Comparison of ENCODE assay signal across 20 mouse cellular contexts in the genomic region with DNA sequence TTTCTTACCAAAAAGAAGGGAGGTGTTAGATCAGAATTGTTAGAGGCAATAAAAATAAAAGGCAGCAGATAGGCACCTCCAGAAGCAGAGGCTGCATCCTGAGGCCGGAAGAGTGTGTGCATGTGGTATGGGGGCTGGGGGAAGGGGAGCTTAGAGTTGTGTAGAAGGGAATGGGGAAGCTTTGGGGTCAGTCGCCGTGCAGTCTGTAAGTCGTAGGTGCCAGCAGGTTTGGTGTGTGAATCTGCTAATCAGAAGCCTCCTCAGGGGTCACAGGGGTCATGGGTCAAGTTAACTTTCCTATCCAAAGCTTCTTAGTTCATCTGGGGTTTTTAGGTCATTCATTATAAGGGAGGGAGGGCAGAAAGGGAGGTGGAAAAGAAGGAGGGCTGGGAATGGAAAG.
DNase-seq lines count a peak whose midpoint lies in the region; ATAC-seq lines count a peak whose summit lies in the region.
"Had no signal": no experiment of that assay in that cellular context is flagged by ENCODE, and none has a peak within 500 bp of the region (broad histone marks: within the 10 kb centered on the region; RNA-seq: fewer than 3 reads in every experiment).

No protein-coding gene starts in this region.

- H3K4me2 ChIP-seq in heart, embryonic 12.5 days: no peak overlapping the region
- H3K4me2 ChIP-seq in liver, embryonic 11.5 days: no peak overlapping the region
- no peak overlapping the region for H3K4me2 ChIP-seq in liver, embryonic 12.5 days
- H3K4me2 ChIP-seq: hindbrain, embryonic 13.5 days; limb, embryonic 15.5 days; neural tube, embryonic 13.5 days had no signal

- H3K36me3 ChIP-seq in heart, embryonic 12.5 days: no peaks in the 10 kb centered on the region
- no peaks in the 10 kb centered on the region for H3K36me3 ChIP-seq in liver, embryonic 11.5 days (ENCODE audit: control insufficient read depth, insufficient read depth, low read length)
- no peaks in the 10 kb centered on the region for H3K36me3 ChIP-seq in liver, embryonic 12.5 days
- H3K36me3 ChIP-seq: hindbrain, embryonic 13.5 days; limb, embryonic 15.5 days; neural tube, embryonic 13.5 days had no signal

- no peak for ATAC-seq in heart, embryonic 12.5 days (ENCODE audit: insufficient number of reproducible peaks, low FRiP score)
- ATAC-seq in liver, embryonic 11.5 days (replicated peaks; ENCODE audit: low FRiP score): no peak
- no peak for ATAC-seq in liver, embryonic 12.5 days
- ATAC-seq: forebrain, embryonic 14.5 days had no signal

- H3K27me3 ChIP-seq in heart, embryonic 12.5 days (replicated peaks): no peaks in the 10 kb centered on the region
- H3K27me3 ChIP-seq in liver, embryonic 11.5 days (replicated peaks; ENCODE audit: control insufficient read depth, insufficient read depth, low read length): no peaks in the 10 kb centered on the region
- H3K27me3 ChIP-seq in liver, embryonic 12.5 days (replicated peaks): peaks cover 16% of the 10 kb centered on the region; the same call in 1 of the 2 replicates
- H3K27me3 ChIP-seq: hindbrain, embryonic 13.5 days; limb, embryonic 15.5 days; neural tube, embryonic 13.5 days had no signal

- no peak overlapping the region for H3K4me3 ChIP-seq in heart, embryonic 12.5 days
- no peak overlapping the region for H3K4me3 ChIP-seq in liver, embryonic 11.5 days (ENCODE audit: low read depth, low read length)
- no peak overlapping the region for H3K4me3 ChIP-seq in liver, embryonic 12.5 days
- H3K4me3 ChIP-seq: erythroblast, embryonic 14.5 days; heart, adult 2 months; hindbrain, embryonic 13.5 days; limb, embryonic 15.5 days; neural tube, embryonic 13.5 days had no signal

- 37% methylated on average over 4 of the region's 4 CpGs for WGBS in heart, embryonic 12.5 days
- 21% methylated on average over 4 of the region's 4 CpGs for WGBS in liver, embryonic 11.5 days
- WGBS in liver, embryonic 12.5 days (ENCODE audit: insufficient replicate concordance): 14% methylated on average over 4 of the region's 4 CpGs

- peak overlapping the region; percentile 96; the same call in 1 of the 2 replicates for H3K27ac ChIP-seq in heart, embryonic 12.5 days (ENCODE audit: poor library complexity, severe bottlenecking)
- peak overlapping the region; percentile 57; the same call in 1 of the 2 replicates for H3K27ac ChIP-seq in liver, embryonic 11.5 days (ENCODE audit: low read depth, low read length)
- no peak overlapping the region for H3K27ac ChIP-seq in liver, embryonic 12.5 days
- H3K27ac ChIP-seq: heart, adult 2 months; hindbrain, embryonic 13.5 days; neural tube, embryonic 13.5 days had no signal

- peaks cover 38% of the 10 kb centered on the region for H3K4me1 ChIP-seq in heart, embryonic 12.5 days (replicated peaks)
- peaks cover 20% of the 10 kb centered on the region for H3K4me1 ChIP-seq in liver, embryonic 11.5 days (replicated peaks; ENCODE audit: control insufficient read depth, insufficient read depth, low read length)
- peaks cover 27% of the 10 kb centered on the region for H3K4me1 ChIP-seq in liver, embryonic 12.5 days
- H3K4me1 ChIP-seq: neural tube, embryonic 13.5 days had no signal

- no peak for DNase-seq in heart, postnatal 10 days
- DNase-seq in liver, embryonic 11.5 days (ENCODE audit: low spot score): no peak
- DNase-seq in thymus, postnatal 4 days: peak; percentile 10
- DNase-seq in thymus, adult 18-20 months: no peak
- peak; percentile 32 for DNase-seq in yolk sac, embryonic 10.5 days (ENCODE audit: low spot score)
- DNase-seq in gastrocnemius, adult 8-10 months (ENCODE audit: low spot score in 2 of 2): no peak
- DNase-seq: adrenal gland, postnatal 10 days; cerebellum, adult 11 months; cerebellum, postnatal 14 days; heart, adult 2 months; lung, postnatal 14 days; right cerebral cortex, postnatal 14 days; thymus, adult 2 months had no signal

- H3K9me3 ChIP-seq in heart, embryonic 12.5 days (replicated peaks): no peaks in the 10 kb centered on the region
- no peaks in the 10 kb centered on the region for H3K9me3 ChIP-seq in liver, embryonic 11.5 days (ENCODE audit: control insufficient read depth, low read length)
- no peaks in the 10 kb centered on the region for H3K9me3 ChIP-seq in liver, embryonic 12.5 days (replicated peaks)
- H3K9me3 ChIP-seq: hindbrain, embryonic 13.5 days; limb, embryonic 15.5 days; neural tube, embryonic 13.5 days had no signal

- H3K9ac ChIP-seq in heart, embryonic 12.5 days: no peak overlapping the region
- H3K9ac ChIP-seq in liver, embryonic 11.5 days (ENCODE audit: low read depth, low read length): no peak overlapping the region
- no peak overlapping the region for H3K9ac ChIP-seq in liver, embryonic 12.5 days
- H3K9ac ChIP-seq: hindbrain, embryonic 13.5 days; limb, embryonic 15.5 days; neural tube, embryonic 13.5 days had no signal

- intact Hi-C loops in heart, postnatal 10 days (cut with DNase I): loop anchor here (2.0 kb wide), 1 partner anchor 21 kb away; no protein-coding TSS in a partner anchor

Comparison
In these comparisons a context has a peak if more than half of its experiments do, and no peak if none do; other contexts are left out.
1. DNase-seq: peak in thymus, postnatal 4 days (single experiment) and yolk sac, embryonic 10.5 days (single experiment); none in heart, postnatal 10 days (0 of 2), liver, embryonic 11.5 days (single experiment), thymus, adult 18-20 months (0 of 2) and gastrocnemius, adult 8-10 months (0 of 2).